Mouse (Mus musculus) layer of hippocampus, adult 11-12 months (tissue): ENCODE data around the gene Slc35d2.

Source experiments
- DNase-seq: peaks from one replicate; pipeline ENCODE4 v3.0.0; 2022; ENCODE audit warnings: low spot score

The Slc35d2 gene

GRCm38 (mm10) chr13:64128858-64129615 is at the start of gene Slc35d2:
Slc35d2 (minus strand) TSS chr13:64129368.
- DNase-seq: peak; percentile 11

- DNase-seq: no peak
Observed at GRCm38 (mm10) chr13:64178000-64178399, 48.8 kb upstream of the Slc35d2 start.

- no peak for DNase-seq
Observed at GRCm38 (mm10) chr13:64169746-64170145, 40.6 kb upstream of the Slc35d2 start.

DNA sequence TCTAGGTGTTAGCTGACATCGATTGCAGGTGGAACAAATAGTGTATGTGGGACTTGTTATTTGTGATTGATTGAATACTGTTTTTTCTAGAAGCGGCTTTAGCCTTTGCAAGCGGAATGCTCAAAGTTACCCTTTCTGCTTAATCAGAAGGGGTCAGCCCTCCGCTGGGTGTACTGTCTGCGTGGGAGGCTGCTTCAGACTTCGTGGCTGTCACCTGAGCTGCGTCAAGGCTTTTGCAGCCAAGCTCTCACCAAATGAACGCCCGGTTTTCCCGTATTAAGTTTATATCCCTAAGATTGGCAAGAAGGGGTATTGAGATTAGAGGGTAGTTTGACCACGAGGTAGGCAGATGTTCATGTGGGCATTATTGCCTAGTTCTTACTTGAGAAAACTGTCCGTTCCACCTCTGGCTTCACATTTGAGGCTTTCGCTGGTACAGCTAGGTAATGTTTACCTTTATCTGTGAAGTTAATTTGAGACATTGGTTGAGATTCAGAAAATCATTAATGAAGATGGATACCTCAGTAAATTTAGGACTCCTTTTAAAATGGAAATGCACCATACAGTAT is 34.1 kb upstream of the Slc35d2 start:
- DNase-seq: no peak

DNA sequence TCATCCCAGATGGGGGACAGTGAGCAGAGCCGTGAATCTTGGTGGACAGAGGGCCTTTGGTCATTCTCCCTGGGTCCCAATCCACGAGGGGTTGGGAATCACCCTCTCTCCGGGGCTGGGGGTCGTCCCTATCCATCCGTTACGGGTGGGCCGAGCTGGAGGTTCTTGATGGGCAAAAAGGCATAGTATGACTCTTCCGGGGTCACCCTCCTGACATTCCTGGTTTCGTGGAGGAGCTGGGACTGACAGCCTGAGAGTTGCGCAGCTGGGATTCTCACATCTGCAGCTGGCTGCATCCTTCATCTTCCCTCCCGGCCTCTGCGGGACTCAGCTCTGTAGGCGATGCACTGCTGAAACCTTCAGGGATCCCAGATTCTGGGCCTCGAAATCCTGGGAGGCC is 33.5 kb upstream of the Slc35d2 start:
- DNase-seq: no peak

DNA sequence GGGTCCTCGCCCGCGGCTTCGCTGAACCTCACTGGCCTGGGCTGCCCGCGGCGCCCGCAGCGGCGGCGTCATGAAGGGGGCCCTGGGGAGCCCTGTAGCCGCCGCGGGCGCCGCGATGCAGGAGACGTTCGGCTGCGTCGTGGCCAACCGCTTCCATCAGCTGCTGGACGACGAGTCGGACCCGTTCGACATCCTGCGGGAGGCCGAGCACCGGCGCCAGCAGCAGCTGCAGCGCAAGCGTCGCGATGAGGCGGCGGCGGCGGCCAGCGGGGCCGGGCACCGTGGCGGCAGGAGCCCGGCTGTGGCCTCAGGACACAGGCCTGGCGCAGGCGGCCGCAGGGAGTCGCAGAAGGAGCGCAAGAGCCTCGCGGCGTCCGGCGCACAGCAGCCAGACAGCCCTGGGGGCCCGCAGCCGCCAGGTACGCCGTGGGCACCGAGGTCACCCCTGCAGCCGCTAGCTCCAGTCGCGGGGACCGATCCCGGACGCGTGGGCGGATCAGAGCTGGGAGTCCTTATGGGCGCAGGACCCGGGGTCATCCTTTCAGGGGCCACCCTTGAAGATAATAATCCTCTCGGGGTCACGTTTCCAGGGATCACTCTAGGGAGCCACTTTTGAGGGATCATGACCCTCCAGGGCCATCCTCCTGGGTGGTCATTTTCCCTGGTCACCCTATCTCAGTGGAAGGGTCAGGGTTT is 32.9 kb upstream of the Slc35d2 start:
- DNase-seq: peak; percentile 55

DNA sequence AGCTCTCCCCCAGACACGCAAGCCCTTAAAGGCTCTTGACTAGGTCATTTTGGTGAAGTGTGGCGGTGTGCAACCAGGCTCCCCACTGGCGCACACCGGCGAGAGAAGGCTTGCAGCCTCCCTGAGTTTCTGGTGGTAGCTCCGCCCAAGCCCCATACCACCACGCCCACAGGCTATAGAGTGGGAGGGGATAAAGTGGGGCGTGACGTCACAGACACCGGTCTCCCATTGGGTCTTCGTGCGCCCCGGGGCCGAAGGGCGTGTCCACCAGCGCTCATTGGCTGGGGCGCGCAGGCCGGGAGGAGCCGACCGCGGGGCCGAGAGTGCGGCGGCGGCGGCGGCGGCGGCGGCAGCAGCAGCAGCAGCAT is 32.4 kb upstream of the Slc35d2 start, which contains the start of gene Habp4:
Gene Habp4, plus strand, starts transcription at position 277 of the 368 bp plus-strand sequence.
- DNase-seq: peak; percentile 99

DNA sequence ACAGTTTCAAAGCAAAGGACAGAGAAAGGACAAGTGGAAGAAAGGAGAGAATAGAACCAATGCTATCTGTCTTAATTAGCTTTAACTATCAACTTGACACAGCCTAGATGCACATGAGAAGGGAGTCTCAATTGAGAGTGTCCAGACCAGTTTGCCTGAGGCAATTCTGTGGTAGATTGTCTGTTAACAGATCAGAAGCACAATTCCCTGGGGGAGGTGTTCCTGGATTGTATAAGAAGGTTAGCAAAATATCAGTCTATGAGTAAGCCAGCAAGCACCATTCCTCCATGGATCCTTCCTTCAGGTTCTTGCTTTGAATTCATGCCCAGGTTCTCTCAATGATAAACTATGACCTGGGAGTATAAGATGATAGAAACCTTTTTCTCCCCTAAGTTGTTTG is 27.8 kb upstream of the Slc35d2 start:
- DNase-seq: no peak

DNA sequence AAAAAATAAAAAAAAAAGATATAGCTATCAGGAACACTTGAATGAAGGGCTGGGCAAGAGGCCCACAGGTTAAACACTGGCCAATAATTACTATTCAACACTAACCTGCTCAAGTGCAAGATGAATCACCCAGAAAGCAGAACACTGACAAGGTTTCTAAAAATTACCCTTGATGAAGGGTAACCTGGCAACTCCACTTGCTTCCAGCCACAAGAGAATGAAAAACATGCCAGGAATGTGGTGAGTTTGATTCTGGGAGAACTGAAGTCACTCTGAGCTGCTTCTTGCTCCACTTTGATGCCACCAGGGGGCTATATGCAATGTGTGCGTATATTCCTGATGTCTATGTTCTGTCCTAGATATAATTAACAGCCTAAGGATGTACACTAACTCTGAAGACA is 26.0 kb upstream of the Slc35d2 start:
- DNase-seq: no peak

GRCm38 (mm10) chr13:64154651-64155050 is 25.5 kb upstream of the Slc35d2 start:
- no peak for DNase-seq

GRCm38 (mm10) chr13:64153751-64154267 is 24.6 kb upstream of the Slc35d2 start:
- no peak for DNase-seq

GRCm38 (mm10) chr13:64153083-64153682 is 24.0 kb upstream of the Slc35d2 start, which contains the start of gene Zfp367:
Zfp367 (minus strand) TSS chr13:64153202.
- DNase-seq: peak; percentile 96

- peak; percentile 31 for DNase-seq
Observed at GRCm38 (mm10) chr13:64152671-64153082, 23.5 kb upstream of the Slc35d2 start.

DNA sequence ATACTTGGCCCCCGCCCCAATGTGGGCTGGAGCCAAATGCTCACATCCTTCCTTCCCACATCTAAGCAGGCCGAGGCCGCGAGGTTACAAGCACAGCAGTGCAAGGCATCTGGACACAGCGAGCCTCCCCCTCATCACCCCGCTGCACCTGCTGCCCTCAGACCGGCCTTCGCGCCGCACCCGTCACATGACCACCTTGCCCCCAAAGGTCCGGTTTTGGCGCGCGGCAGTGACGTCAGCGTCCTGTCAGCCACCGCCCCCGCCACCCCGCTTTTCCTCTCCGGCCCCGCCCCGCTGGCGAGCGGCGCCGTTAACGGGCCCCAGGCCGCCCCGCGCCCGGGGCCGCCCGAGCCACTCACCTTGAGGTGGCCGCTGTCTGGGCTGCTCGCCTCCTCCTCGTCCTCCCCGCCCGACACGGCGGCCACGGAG is 23.1 kb upstream of the Slc35d2 start:
- peak; percentile 67 for DNase-seq

GRCm38 (mm10) chr13:64150121-64150520 is 21.0 kb upstream of the Slc35d2 start:
- DNase-seq: no peak

DNA sequence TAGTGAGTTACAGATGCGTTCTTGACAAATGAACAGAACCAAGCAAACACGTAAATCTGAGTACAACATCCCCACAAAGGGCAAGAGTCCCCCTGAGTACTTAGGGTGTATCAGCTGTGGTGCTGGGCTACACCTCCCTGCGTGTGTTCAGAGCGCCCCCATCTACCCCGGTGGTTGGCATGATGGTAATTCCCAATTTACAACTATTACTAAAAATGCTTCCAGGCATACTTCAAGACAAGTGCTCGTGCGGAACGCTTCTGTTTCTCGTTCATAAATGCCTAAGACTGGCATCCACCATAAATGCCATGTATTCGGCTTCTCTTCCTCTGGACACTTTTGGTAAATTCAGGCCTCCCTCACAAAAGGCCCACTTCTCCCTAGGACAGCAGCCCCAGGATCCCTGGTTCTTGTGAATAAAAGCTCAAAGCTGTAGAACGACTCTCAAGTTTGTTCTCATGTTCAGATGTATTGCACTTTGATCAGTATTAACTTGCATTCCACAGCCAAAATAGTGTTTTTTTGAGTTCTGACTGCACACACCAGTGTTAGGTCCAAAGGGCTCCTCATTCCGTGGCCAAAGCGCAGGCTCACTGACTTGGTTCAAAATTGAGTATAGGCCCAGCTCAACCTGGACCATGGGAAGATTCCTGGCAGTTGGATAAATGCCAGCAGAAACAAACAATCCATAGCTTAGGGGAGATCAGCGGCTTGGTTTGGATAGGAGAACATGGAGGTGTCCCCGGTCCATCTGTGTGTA is 628 bp upstream of the Slc35d2 start:
- peak; percentile 32 for DNase-seq

GRCm38 (mm10) chr13:64126316-64126715 is 2.9 kb downstream of the Slc35d2 start:
- no peak for DNase-seq

- DNase-seq: no peak
Observed at GRCm38 (mm10) chr13:64124886-64125285, 4.3 kb downstream of the Slc35d2 start.

GRCm38 (mm10) chr13:64123491-64124188 is 5.5 kb downstream of the Slc35d2 start:
- DNase-seq: no peak

GRCm38 (mm10) chr13:64120760-64121159 is 8.4 kb downstream of the Slc35d2 start:
- no peak for DNase-seq

DNA sequence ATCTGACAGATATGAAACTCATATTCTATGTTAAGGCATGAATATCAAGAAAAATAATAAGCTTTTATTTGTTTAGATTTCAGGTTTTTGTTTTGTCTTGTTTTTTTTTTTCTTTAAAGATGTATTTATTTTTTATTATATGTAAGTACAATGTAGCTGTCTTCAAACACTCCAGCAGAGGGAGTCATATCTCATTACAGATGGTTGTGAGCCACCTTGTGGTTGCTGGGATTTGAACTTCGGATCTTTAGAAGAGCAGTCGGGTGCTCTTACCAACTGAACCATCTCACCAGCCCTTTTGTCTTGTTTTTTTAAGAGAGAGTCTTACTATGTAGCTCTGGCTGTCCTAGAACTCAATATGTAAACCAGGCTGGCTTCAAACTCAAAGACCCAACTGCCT is 11.7 kb downstream of the Slc35d2 start:
- DNase-seq: no peak
